Mouse (Mus musculus) frontal cortex, adult 2 months (tissue): ENCODE measurements around the gene Cd3g. TPM values are rescaled to one million over a fixed set of nuclear protein-coding genes. Genes with fewer than 3 reads are reported as not detected.

Source experiments
- DNase-seq, 2 experiments: peaks; one replicate each; pipeline ENCODE4 v3.0.0; 2022; ENCODE audit warnings: low spot score in 1 of 2; ENCODE audit errors: extremely low spot score in 1 of 2
- polyA plus RNA-seq: library from polyadenylated mRNA; depleted of rRNA; stranded (reverse); fragments of >200 nt; gene quantifications from 2 replicates; pipeline ENCODE4 v1.2.3, GENCODE M21; 2012; rRNA removed

Gene Cd3g
- 0.13 TPM in 1 of 2 replicates, not detected in the other for polyA plus RNA-seq

- DNase-seq, result no peak
Measured at GRCm38 (mm10) chr9:44980242-44980641, at the start of gene Cd3g. TSS of gene Cd3g (minus strand) at chr9:44980431.

- DNase-seq, result no peak
Measured at GRCm38 (mm10) chr9:45027376-45027775, 47.1 kb upstream of the Cd3g start.

GRCm38 (mm10) chr9:45024187-45024586 is 44.0 kb upstream of the Cd3g start:
- DNase-seq, result no peak

GRCm38 (mm10) chr9:45023638-45024037 is 43.4 kb upstream of the Cd3g start:
- no peak for DNase-seq

GRCm38 (mm10) chr9:45022800-45023199 is 42.6 kb upstream of the Cd3g start:
- DNase-seq, result peak in 1 of 2 experiments; percentile 84

- DNase-seq, result peak; percentile 16 to 34
Measured at GRCm38 (mm10) chr9:45018031-45018430, 37.8 kb upstream of the Cd3g start.

DNA sequence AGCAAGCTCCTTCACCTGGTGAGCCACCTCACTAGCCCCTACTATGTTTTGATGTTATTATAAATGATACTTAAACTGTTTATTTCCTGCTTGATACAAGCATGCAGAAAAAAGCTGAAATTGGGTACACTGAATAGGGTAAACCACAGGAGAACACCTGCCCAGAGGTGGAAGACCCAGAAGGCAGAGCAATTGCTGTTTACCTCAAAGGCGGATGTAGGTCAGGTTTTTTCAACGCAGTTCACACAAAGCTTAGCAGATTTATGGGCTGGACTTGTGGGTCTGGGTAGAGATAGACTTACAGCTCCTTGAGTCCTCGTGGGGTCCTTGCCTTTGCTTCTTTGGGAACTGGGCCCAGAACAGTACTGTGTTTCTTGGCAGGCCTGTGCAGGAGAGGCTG is 35.6 kb upstream of the Cd3g start:
- no peak for DNase-seq

DNA sequence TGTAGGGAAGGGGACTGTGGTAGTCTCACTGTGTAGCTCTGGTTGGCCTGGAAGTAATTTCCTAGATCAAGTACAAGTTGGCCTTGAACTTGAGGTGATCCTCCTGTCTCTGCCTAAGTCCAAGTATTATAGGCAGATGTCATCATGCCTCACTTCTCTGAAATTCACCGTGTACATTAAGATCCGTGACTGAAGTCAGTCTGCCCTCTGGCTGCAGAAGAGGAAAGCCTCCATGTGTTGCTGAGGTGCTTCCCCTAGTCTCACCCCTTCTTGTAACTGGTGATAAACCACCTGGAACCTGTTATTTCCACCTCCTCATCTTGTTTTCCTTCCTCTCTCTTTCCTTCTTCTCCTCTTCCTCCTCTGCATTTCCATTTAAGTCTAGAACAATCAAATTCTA is 34.6 kb upstream of the Cd3g start:
- no peak for DNase-seq

- DNase-seq, result no peak
Measured at GRCm38 (mm10) chr9:45011291-45011690, 31.1 kb upstream of the Cd3g start.

GRCm38 (mm10) chr9:45010461-45010860 is 30.2 kb upstream of the Cd3g start:
- no peak for DNase-seq

DNA sequence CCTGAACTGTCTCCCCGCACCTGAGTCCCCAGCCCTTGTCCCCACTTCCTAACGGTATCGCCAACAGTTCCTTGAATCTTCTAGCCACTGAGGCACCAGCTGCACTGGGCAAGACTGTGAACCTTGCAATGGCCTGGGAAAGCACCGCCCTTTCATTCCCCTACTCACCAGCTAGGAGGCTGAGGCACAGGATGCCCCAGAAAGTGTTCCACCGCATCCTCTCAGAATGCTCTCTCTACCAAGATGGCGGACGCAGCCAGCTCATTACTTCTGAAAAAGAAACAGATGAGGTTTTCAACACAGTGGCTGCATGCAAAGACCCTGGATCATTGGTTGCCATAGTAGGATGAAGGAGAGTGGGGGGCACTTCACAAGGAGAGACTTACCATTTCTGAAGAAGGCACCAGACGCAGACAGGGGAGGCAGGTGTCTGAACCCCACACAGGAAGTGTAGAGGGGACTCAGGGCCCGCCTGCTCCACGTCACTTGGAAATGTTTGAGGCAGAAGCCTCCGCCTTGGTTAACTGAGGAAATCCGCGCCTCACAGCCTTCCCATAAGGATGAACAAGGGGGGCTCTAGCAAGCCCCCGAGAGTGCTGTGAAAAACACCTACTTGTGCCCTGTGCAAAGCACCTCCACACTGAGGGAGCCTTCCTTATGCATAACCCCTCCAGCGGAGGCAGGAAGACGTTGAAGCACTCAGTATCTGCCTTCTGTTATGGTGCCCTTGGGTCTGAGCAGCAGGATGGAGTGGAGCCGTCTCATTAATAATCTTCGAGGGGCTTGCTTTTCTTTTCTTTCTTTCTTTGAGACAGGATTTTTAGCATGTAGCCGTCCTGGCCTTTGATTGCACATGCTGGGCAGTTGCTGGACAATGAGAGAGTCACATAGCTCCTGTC is 29.2 kb upstream of the Cd3g start, which contains the start of gene Cd3e:
Gene Cd3e, minus strand, starts transcription at position 448 of the 899 bp plus-strand sequence.
- no peak for DNase-seq

DNA sequence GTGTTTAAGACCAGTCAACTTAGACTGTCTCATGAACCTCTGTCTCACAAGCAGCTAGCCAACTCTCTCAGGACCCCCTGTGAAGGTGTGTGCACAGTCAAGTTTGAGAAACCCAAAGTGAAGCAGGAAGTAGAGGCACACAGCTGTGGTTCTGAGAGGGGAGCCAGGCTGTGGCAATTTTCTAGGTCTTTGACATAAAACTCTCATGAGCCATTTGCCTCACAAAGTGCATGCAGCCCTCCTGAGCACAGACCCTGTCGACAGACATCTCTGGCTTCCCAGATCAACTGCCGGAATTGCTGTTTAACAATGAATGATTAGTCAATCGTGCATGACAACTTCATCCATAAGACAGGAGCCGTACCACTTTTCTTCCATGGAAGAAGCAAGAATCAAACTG is 28.1 kb upstream of the Cd3g start:
- no peak for DNase-seq

DNA sequence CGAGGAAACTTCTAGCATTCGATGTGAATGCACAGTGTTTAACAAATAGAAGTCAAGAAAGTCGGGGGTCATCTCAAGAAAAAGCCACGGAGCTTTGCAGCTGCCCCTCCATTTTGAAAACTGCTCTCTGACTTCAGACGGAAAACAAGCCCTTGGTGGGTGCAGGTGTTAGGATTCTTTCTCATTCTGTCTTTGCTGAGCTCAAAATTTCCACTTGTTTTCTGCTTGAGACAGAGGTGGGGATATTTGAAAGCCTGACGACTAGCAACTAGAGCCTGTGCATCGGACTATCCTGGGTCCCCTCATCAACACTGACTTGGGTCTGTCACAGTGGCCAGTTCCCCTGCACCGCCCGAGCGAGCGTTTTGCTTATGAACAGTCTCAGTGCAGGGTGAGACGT is 27.2 kb upstream of the Cd3g start:
- DNase-seq, result no peak

DNA sequence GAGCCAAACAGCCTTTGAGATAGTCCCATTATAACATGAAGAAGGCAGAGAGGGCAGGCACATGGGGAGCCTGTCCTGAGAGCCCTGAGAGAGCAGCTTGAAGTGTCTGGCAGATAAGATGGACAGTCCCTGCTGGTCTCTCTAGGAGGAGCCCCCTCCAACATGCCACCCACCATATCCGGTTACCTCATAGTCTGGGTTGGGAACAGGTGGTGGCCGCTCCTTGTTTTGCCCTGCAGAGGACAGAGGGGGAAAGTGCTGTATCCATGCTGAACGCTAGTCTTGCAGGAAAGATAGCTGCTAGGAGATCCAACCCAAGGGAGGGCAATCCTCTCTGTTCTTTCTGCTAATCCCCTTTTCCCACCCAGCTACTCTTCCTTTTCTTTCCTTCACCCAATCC is 20.0 kb upstream of the Cd3g start:
- DNase-seq, result no peak

- no peak for DNase-seq
Measured at GRCm38 (mm10) chr9:44999776-45000175, 19.5 kb upstream of the Cd3g start.

DNA sequence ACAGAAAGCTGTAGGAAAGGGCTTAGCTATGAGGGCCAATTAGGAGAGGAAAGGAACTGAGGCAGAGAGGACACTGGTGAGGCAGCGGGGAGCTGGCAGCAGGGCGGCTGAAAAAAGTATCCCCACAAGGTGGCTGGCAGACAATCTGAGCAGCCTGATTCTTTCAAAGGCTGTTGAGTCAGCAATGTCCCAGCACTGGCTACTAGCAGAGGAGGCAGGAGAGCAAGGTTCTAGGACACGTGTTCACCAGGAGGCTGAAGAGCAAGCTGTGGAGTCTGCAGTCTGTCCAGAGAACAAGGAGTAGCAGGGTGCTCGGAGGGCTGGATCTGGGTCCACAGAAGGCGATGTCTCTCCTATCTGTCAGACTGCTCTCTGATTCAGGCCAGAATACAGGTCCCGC is 18.9 kb upstream of the Cd3g start:
- peak in 1 of 2 experiments; percentile 7 for DNase-seq

DNA sequence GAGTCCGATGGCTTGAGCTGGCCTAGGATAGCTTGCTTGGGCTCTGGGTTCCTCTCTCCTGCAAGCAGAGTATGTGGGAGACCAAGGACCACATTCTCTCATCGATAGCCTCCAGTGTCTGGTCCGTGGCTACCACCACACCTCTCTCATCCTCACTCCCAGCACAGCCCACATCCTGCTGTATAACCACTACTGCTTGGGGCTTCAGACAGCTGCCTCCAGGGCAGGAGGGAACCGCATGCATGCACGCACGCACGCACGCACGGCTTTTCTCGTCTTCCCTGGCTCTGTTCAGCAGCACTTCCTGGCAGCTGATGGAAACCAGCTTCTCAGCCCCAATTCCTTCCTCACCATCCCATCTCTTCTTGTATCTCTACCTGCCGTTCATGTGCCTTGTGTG is 17.9 kb upstream of the Cd3g start:
- no peak for DNase-seq

GRCm38 (mm10) chr9:44996590-44996989 is 16.4 kb upstream of the Cd3g start:
- DNase-seq, result no peak

- no peak for DNase-seq
Measured at GRCm38 (mm10) chr9:44994962-44995361, 14.7 kb upstream of the Cd3g start.

- DNase-seq, result no peak
Measured at GRCm38 (mm10) chr9:44993268-44993667, 13.0 kb upstream of the Cd3g start.

DNA sequence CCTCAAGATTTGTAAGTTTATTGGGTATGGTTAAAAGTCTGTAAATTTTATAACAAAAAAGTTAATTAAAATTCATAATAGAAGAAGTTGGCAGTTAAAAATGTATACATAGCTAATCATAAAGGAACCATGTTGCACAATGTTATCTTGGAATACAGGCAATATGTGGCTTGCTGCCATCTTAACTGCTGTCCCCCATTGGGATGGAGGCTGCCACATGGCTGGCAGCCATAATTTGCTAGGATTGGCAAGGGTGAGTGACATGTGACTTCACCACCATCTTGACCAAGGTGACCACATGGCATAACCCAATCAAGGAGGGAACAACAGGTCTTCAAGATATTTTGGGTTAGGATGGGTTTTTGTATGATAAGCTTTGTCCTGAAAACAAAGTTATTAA is 12.0 kb upstream of the Cd3g start:
- DNase-seq, result no peak

- no peak for DNase-seq
Measured at GRCm38 (mm10) chr9:44991821-44992220, 11.6 kb upstream of the Cd3g start.
